Mouse (Mus musculus): Measurements from ENCODE around the gene Fam172a. TPM values are rescaled to one million over a fixed set of nuclear protein-coding genes. Genes with fewer than 3 reads are reported as not detected.

Gene Fam172a
- total RNA-seq, 1 experiment from 2014 or later = 38.0 TPM

DNA sequence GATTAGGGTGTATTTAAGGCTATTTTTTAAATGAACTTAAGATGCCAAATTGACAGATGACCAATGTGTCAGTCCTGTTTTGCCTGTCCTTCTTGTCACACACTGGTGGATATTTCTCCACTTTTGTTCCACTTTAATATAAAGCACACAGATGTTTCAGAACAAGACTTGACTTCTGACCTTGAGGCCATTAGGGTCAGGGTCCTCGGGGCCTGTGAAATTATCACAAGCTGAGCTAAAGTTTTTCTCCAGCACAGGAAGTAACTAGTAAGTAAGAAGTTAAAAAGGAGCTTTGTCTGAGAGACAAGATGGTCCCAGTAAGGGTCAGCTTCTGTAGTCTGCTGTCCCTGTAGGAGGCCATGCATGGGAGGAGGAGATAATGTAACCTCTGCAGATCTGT lies 255.8 kb downstream of the Fam172a start:
- no peak for ATAC-seq (replicated peaks; ENCODE audit: low read depth, poor library complexity, severe bottlenecking)

DNA sequence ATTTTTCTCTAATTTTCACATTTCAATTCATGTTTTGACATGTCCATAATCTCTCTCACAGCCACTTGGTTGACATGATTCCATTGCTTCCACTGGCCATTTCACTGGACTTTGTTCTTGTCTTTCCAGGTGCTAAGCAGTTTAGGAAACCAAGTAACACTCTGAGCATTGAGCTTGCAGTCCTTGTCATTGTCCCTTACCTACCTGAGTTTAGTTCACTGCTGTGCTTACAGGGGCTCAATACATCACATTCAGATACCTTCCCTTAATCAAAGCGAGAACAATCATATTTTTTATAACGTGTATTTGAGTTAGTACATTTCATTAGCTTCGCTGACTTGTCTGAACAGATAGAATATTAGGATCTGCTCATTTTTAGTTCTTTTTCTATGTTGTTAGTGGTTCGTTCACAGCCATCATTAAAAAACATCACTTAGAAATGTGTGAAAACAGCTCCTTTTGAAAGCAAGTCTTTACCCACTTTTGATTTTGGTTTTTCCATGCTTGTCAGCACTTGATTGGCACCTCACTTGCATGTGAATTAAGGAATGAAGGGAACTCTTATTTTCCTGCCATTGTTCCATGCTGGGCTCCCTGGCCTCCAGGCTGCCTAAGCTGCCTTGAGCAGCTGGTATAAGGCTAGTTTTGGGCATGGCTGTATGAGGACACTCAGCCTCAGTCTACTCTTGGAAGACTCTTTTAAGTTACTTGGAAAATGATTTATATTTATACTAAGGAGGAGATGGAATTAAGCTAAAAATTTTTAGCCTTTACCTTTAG lies 257.9 kb downstream of the Fam172a start:
- ATAC-seq (replicated peaks; ENCODE audit: low read depth, poor library complexity, severe bottlenecking) = no peak

DNA sequence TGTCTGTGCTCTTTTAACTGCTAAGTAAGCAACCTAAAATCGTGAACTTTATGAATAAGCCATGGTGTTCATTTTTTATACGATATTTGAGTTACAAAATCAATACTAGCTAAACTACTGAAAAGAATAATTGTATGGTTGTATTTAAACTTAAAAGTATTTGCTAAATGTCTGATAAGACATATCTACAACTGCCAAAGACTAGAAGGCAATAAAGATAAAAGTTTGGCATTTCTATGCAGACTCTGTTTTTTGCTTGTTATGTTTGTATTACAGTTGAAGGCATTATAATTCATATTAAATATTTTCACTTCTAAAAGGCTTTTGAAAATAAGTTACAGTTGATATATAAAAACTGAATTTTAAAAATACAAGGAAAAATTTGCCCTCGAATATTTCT lies 274.4 kb downstream of the Fam172a start:
- no peak for ATAC-seq (replicated peaks; ENCODE audit: low read depth, poor library complexity, severe bottlenecking)

DNA sequence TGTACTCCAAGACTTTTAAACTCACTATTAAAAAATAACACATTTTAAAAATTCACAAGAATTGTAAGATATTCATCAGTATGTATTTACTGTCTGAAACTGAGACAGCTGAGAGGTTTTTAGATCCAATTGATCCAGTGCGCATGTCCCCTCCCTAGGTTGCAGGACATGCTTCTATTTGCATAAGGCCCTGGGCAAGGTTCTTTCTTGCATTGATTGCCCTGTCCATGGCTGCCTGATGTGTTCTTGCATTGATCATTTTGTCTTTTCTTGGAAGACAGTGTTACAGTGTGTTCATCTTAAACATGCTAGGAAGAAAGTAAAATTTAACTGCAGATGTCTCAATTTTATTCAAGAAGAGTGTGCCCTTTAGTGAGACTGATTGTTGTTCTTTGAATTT lies 275.3 kb downstream of the Fam172a start:
- no peak for ATAC-seq (replicated peaks; ENCODE audit: low read depth, poor library complexity, severe bottlenecking)

DNA sequence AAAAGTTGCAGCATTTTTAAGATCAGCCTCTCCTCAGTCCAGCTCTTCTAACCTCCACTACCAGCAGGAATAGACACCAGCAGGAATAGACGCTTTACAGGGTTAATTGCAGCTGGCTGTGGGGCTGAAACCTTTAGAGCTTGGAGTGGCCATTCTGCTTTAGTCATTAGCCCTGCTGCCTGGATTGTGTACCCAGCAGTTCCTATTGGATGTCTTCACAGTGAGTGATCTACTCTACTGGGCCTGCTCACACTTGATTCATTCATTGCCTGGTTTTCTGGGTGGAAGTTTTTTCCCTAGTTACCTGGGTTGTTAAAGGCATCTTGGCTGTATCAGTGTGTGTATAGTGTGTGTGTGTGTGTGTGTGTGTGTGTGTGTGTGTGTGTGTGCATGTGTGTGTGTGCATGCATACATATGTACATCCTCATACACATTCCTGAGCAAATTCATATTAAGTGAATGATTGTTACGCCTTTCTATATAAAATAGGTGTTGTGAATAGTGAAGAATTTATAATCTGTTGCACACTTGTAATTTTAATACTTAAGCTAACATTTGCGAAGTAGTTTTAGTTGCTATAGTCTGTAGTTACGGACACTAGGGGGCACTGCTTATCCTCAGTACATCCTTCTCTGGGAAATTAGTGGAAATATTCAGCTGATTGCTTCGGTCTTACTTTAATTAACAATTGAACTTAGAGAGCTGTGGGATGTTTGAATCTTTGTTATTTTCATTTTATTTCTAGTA lies 280.4 kb downstream of the Fam172a start:
- ATAC-seq (replicated peaks; ENCODE audit: low read depth, poor library complexity, severe bottlenecking) = peak; percentile 83

DNA sequence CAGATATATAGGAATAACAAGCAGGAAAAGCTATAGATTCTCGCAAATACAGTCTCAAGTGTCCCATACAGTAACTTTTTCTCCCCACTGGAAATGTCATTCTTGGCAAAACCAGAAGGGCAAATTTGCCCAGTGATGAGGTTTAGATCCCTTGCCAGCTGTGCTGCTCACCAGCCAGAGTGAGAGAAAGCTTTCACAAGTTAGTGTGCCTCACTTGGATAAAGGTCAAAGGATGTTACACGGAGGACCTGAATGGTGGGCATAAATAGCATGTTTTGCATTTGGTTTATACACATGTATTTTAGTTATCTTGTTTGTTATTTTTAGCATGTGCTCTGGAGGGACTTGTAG lies 281.0 kb downstream of the Fam172a start:
- ATAC-seq (replicated peaks; ENCODE audit: low read depth, poor library complexity, severe bottlenecking) = no peak

DNA sequence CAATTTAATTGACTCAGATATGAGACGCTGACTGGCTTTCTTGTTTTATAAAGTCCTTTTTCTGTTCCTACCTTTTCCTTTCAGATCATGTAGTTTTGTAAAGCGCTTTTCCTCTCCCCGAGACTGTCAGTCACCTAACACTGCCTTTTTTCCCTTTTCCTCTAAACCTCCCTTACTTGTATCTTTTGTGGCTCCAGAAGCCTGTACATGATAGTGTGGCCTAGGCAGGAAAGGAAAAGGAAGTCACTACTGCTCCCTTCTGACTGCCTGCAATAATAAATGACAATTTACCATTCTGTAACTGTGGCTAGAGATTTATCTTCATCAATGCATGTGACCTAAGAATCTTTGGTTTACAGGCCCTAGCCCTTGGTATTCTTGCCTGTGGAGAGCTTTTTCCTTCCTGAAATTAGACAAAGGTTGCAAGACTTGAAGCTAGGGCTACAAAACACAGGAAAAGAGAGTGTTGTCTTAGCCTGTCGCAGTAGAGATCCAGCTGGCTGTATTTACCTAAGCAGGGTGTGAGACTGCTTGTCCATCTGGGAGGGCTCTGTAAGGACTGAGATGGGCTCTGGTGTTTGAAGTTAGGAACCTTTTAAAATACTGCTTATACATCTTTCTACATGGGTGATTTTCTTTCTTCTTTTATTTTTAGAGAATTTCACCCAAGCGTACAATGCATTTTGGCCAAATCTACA lies 289.5 kb downstream of the Fam172a start:
- no peak for ATAC-seq (replicated peaks; ENCODE audit: low read depth, poor library complexity, severe bottlenecking)

DNA sequence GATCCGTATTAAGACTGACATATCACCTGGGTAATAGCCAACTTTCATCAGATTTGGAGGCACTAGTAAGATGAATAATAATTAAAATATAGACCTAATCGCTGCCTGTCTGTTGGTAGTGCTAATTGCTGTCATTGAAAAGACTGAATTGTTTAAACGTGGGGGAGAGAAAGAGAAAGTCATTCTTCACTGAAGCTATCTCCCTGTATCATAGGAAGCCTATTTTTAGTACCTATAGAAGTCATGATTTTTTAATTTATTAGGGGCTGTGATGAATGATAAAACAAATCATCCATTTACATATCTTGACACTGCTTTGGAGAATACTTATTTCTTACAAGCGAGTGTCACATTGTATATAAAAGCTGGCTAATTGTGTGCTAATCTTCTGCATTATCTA lies 302.8 kb downstream of the Fam172a start:
- no peak for ATAC-seq (replicated peaks; ENCODE audit: low read depth, poor library complexity, severe bottlenecking)

DNA sequence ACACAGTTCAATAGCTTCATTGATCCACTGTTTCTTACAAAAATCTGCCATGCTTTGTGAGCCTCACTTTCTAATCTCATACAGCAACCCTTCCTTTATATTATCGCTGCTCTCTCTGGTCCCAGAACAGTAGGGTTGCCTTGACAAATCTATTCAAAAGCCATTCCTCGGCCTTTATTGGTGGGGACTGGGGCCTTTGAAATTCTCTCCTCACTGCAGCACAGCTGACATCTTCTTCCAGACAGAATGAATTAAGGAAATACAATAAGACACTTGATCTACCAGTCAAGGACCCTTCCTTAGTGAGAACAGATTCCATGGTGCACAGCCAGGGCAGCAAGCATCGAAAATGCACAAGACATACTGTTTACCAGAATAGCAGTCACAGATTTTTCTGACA lies 303.5 kb downstream of the Fam172a start:
- ATAC-seq (replicated peaks; ENCODE audit: low read depth, poor library complexity, severe bottlenecking) = no peak

DNA sequence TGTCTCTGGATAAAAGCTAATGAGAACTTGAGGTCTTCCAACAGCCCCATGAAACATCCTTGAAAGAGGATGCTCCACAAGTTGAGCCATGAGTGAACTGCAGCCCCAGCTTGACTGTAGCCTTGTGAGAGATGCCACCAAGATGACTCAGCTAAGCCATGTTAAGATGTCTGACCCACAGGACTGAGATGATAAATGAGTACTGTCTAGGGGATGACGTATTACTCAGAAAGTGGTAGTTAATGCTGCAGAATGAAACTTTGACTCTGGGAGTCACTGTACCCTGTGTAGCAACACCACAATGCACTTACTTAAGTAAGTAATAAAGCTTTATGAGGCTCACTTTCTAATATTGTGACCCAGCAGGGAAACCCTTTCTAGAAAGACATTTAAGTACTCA lies 308.3 kb downstream of the Fam172a start:
- no peak for ATAC-seq (replicated peaks; ENCODE audit: low read depth, poor library complexity, severe bottlenecking)

DNA sequence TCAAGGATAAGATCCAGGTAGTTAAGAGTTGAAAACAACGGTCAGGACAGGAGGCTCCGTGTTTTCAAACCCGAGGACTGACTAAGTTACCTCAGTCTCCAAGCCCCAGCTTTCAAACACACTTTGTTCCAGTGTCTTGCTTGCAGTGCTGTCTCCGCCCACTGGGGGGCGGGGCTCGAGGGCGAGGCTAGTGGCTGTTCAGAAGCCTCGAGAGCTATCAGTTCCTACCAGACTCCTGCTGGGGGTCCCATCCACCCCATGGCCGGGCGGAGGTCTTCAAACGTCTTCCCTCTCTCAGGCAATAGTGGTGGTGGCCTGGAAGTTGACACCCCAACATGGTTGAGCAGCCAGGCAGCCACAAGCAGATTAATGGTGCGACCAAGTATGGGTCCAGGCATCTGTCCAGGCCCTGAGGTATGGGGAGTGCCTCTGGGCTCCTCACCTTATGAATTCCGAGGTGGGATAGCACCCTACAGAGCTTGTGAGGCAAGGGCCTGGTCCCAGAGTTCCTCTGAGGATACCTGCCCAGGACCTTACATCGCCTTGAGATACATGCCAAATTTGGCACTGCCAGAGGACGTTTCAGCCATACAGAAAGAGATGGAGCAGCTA lies 323.0 kb downstream of the Fam172a start, which contains the start of gene Pou5f2:
Gene Pou5f2 (plus strand): TSS at position 220 of the 612 bp plus-strand sequence.
- peak; percentile 71 for ATAC-seq (replicated peaks; ENCODE audit: low read depth, poor library complexity, severe bottlenecking)

DNA sequence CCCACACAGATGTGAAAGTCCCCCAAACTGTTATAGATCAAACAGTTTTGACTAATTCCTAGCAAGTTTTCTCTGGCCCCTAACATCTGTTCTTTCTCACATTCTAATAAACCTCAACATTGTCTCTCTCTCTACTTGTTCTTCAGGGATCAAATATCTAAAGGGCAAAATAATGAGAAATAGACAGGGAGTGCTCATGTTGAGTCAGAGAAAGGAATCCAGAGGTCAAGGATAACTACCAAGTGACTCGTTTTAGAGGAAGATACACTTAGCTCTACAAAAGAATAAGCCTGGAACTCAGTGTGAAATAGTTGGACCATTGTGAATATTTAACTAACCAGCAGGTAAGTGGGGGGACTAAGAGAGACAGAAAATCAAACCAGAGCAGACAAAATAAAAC lies 331.0 kb downstream of the Fam172a start:
- ATAC-seq (replicated peaks; ENCODE audit: low read depth, poor library complexity, severe bottlenecking) = no peak

DNA sequence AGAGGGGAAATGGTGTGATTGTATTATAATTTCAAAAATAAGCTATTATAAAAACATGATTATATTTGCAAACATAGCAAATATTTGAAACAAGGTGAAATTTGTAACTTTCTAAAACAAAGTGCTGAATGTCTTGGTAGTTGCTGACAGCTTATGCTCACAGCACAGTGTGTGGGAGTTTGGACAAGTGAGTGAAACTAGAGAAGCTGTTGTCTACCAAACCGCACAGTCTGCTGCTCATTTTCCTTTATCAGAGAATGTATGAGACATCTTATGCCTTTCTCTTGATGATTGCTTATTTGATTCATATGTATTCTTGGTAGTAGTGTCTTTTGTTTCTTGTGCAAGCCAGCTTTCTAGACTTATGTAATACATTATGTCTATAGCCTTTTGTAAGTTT lies 335.4 kb downstream of the Fam172a start:
- no peak for ATAC-seq (replicated peaks; ENCODE audit: low read depth, poor library complexity, severe bottlenecking)

DNA sequence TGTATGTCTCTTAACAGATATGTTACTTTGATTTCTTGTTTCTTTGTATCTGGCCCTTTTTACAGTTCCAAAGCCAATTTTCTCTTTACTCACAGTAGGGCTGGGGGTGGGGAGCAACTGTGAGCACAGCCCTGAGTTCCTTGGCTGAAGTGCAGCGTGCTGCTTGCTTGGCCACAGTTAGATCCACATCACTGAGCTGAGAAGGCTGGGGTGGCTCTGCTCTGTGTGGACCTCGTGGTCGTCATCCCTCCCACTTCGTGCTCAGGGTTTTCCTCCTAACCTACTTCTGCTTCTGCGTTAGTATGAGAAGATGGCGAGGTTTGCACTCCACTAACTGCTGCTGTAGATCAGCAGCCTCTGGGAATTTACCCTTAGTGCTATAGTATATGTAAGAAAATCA lies 341.4 kb downstream of the Fam172a start:
- ATAC-seq (replicated peaks; ENCODE audit: low read depth, poor library complexity, severe bottlenecking) = 0 out of 2 replicates have a peak, but pooled peaks have one; percentile 8

DNA sequence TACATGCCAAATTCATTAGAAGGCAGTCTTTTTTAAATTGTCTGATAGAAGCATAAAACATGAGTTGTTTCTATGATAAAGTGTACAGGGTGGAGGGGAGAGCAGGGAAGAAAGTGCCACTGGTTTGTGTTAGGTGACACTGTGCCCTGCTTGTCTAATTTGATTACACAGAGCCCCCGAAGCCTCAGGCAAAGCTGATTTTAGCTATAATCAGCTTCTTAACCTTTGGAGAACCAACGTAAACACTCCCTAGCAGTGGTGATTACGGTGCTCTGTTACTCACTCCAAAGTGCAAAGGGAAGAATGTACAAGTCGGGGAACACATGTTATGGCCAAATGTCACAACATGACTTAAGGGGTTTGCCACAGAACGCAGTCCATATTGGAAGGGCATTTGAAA lies 343.3 kb downstream of the Fam172a start:
- ATAC-seq (replicated peaks; ENCODE audit: low read depth, poor library complexity, severe bottlenecking) = no peak

DNA sequence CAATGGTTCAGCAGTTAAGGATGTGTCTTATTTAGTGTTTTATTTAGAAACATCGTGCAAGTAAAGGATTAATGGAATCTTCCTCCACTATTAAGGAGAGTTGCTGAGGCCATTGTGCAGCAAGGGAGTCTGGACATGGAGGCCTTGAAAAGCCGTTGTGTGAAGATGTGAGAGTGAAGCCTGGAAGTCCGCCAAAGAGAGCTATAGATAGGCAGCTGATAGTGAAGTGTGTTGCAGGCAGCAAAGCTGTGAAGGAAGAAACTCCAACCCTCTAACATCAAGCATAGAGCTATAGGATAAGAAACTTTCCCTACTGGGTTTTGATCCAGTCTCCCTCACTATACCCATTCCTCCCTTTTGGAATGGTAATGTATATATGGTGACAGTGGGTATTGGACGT lies 385.9 kb downstream of the Fam172a start:
- no peak for ATAC-seq (replicated peaks; ENCODE audit: low read depth, poor library complexity, severe bottlenecking)

DNA sequence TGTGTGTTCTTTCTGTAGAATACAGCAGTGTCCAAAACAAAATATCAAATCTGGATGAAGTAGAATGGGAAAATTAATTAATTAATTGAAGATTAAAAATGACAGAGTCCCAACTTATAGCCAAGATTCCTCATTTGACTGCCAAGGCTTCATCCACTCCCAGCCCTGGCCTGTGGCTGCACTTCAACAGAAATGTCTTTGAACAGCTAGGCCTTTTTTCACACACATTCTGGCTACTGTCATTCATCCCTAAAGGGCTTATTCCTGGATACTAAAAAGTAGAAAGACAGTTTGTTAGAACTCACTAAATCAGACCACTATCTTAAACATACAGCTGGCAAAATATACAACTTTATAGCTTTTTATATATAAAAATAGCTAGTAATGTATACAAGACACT lies 388.9 kb downstream of the Fam172a start:
- ATAC-seq (replicated peaks; ENCODE audit: low read depth, poor library complexity, severe bottlenecking) = no peak

DNA sequence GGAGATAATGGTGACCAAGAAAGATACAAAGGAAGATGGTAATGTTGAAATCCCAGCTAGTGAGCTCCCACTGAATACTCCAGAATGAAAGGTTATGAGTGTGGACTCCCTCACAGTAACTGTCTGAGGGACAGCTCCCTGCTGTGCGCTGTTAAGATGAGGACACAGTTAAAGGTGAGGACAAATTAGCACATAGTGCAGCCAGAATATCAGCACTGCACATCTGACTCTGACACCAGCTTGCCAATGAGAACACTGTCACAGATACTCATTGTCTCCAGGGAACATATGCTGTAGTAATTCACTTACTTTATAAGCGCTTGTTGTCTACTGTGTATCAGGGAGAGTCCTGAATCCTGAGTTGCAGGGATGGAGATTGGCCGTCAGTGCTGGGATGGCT lies 390.1 kb downstream of the Fam172a start:
- ATAC-seq (replicated peaks; ENCODE audit: low read depth, poor library complexity, severe bottlenecking) = no peak

DNA sequence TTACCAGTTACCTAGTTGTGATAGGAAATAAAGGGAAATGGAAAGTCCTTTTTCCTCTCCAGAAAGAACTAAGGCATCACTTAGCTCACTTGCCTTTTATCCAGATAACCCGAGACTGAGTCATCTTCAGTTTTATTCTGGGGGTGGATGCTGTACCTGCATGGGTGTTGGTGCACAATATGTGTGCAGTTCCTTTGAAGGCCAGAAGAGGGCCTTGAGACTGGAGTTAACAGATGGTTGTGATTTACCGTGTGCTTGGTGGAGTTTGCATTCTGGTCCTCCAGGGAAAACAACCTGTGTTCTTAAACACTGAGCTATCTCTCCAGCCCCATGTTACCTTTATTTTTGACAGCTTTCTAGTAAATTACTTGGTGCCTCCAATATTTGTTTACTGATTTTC lies 392.5 kb downstream of the Fam172a start:
- ATAC-seq (replicated peaks; ENCODE audit: low read depth, poor library complexity, severe bottlenecking) = no peak

DNA sequence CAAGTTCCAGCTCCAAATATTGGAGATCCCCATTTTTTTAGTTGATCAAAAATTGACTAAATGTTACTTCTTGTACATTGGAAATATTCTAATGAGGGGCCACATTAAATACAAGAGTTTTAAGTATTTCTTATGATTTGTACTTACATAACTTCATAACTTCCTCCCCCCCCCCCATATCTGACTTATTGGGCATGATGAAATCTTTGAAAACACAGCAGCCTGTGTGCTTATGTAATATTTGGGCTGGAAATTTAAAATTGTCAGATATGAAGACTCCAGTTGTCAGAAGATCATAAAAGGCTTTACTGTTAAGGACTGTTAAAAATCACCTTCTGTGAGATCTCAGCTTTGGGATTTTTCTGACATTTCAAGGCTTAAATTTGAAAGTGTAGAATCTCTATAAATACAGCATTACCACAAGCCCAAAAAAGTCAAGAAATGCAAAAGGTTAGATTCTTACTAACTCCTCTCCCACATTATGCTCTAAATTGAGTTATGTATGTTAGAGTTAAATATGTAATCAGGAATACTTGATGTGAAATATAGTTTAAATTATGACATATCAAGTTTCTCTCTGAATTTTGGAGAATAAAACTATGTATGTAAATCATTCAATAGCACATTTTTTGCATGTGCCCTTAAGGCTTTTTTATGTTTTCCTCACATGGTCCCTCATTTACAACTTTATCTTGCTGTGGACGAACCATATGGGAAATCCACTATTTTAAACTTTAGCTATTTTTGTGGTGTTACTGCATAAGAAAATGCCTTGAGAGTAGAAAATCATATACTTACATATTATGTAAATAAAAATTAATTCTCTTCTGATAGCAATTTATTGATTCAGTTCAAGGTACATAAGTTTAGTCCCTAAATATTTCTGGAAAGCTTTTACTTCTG lies 393.5 kb downstream of the Fam172a start:
- no peak for ATAC-seq (replicated peaks; ENCODE audit: low read depth, poor library complexity, severe bottlenecking)

All from common myeloid progenitor, adult 5-6 weeks (primary cell).